Mouse (Mus musculus) v-Abl transformed pro-B cells (cell line): ENCODE results near the gene Vegfd.

Experiments used
- in situ Hi-C, 2 experiments: fragments of 400-800 bp; cut with MboI; formaldehyde crosslinking; loops; one replicate each; pipeline ENCODE4 v1.15.1; 2025; ENCODE audit not compliant: unreplicated experiment in 2 of 2

Vegfd gene

GRCm38 (mm10) chrX:164373081-164373480 is at the start of gene Vegfd:
TSS of gene Vegfd (plus strand) at chrX:164373378.
- in situ Hi-C loops, result no loop called here

- in situ Hi-C loops, result no loop called here
Measured at GRCm38 (mm10) chrX:164323391-164323913, 49.7 kb upstream of the Vegfd start.

DNA sequence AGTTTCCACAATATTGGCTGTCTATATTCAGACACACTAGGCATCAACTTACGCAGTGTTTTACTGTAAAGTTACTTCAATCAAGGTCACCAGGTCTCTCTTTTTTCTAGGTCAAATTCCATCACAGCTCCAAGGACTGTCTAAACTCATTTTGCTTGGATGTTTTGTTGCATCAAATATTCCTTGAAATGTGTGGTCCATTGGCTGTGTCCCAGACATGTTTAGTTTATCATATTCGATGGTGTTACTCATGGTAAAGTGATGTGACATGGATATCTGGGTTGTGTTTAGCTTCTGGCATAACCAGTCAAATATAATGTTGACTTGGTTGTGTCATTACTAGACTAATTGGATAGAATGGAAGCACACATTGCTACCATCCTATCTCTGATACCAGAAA is 42.8 kb upstream of the Vegfd start:
- in situ Hi-C loops, result no loop called here

- in situ Hi-C loops, result no loop called here
Measured at GRCm38 (mm10) chrX:164330766-164331165, 42.4 kb upstream of the Vegfd start.

GRCm38 (mm10) chrX:164338591-164338990 is 34.6 kb upstream of the Vegfd start:
- in situ Hi-C loops, result no loop called here

- in situ Hi-C loops, result no loop called here
Measured at GRCm38 (mm10) chrX:164345359-164345938, 27.7 kb upstream of the Vegfd start.

GRCm38 (mm10) chrX:164348937-164349336 is 24.2 kb upstream of the Vegfd start:
- in situ Hi-C loops, result no loop called here

GRCm38 (mm10) chrX:164365153-164365865 is 7.9 kb upstream of the Vegfd start:
- in situ Hi-C loops, result no loop called here

GRCm38 (mm10) chrX:164370576-164370975 is 2.6 kb upstream of the Vegfd start:
- in situ Hi-C loops, result no loop called here

GRCm38 (mm10) chrX:164374586-164374985 is 1.4 kb downstream of the Vegfd start:
- in situ Hi-C loops, result no loop called here

DNA sequence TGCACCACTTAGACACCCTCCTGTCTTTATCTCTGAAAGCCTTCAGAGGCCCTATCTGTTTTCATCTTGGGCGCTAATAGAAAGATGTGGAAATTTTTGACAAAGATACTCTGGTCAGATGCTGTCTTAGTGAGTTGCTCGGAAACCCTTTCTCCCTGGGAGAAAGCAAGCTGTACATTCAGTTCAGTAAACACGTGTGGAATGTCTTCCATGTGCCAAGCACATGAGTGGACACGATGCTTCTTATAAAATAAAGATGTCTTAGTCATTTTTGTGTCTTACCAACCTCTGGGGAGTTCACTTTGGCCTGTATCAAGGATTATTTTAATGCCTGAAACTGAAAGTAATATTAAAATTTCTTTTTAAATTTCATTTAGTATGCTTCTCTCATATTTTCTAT is 6.5 kb downstream of the Vegfd start:
- in situ Hi-C loops, result no loop called here

GRCm38 (mm10) chrX:164381618-164382408 is 8.6 kb downstream of the Vegfd start:
- in situ Hi-C loops, result no loop called here

DNA sequence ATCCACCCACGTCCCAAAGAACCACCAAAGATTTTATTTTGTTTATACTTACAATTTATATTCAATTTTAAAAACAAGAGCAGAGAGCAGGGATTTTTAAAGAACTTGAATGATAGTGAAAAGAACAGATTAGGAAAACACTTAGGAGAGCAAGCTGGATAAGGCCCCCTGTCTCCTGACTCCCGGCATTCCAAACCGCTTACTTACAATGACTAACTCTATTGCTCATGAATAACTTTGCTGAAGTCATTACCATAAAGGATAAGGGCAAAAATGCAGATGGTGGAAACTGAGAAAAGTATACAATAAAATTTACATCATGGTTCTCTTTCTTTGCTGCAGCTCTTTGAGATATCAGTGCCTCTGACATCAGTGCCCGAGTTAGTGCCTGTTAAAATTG is 20.9 kb downstream of the Vegfd start:
- in situ Hi-C loops, result loop anchor here in 1 of 2 experiments (5.0 kb wide), 1 partner anchor 207 kb away; no protein-coding TSS in a partner anchor

DNA sequence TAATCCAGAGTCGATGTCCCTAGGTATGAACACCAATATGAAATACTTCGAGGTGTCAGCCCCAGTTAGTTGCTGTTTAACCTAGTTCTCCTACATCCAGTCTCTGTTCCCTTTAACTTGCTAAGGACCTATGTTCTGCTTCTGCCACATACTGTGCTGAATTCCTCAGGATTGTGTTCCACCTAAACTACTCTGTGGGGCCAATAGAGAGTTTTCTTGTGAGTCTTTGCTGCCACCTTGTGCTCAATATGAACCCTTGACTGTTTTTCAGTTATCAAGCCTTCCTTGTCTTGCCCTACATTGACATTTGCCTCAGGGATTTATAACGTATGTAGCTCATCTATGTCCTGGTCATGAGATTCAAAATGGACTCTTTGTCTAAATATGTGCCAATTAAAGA is 25.3 kb downstream of the Vegfd start:
- in situ Hi-C loops, result no loop called here

DNA sequence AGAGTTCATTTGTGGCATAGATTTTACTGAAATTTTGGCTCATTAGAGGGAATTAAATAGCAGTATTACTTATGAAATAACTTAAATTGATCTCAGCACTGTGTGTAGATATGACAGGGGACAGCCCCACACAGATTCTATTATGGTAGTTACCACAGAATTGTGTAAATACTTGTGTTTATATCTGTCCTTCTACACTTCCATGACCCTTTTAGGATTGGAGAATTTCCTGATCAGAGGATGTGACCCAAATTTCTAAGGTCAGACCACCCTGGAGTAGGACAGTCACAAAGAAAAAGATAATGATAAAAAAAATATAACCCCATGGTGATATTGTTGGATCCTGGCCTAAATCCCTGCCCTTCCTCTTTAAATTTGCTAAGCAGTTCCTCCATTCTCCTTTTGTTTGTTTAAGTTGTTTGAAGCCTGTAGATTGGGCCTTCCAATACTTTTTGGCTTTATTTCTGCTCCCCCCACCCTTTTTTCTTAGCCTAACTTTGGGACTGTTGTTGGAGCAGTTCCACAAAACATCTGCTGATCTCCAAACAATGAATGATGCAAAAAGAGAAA is 32.0 kb downstream of the Vegfd start:
- in situ Hi-C loops, result loop anchor here in 1 of 2 experiments (25.0 kb wide), 1 partner anchor 443 kb away; the partner anchor contains the start of gene Zrsr2

- in situ Hi-C loops, result loop anchor here in 1 of 2 experiments (25.0 kb wide), 1 partner anchor 444 kb away; the partner anchor contains the start of gene Zrsr2
Measured at GRCm38 (mm10) chrX:164406133-164407022, 33.2 kb downstream of the Vegfd start.

GRCm38 (mm10) chrX:164408301-164408927 is 35.2 kb downstream of the Vegfd start:
- in situ Hi-C loops, result loop anchor here in 1 of 2 experiments (25.0 kb wide), 1 partner anchor 446 kb away; the partner anchor contains the start of gene Zrsr2

- in situ Hi-C loops, result loop anchor here in 1 of 2 experiments (25.0 kb wide), 1 partner anchor 448 kb away; the partner anchor contains the start of gene Zrsr2
Measured at GRCm38 (mm10) chrX:164410562-164410961, 37.4 kb downstream of the Vegfd start.

DNA sequence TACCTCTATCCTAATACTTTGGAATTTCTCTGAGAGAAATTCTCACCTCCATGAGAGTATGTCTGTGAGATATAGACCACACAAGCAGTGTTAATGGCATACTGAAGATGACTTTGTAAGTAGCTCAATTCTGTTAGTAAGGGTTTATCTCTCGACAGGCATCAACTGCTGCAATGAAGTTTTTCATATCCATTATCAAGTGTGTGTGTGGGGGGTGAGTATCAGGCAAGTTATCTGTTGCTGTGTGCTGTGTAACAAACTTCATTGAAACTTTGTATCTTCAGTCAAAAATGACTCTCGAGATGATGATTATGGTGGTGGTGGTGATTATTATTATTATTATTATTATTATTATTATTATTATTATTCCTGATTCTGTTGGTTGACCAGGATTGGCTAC is 43.6 kb downstream of the Vegfd start:
- in situ Hi-C loops, result loop anchor here (5.0 to 25.0 kb wide), 2 partner anchors 340 to 455 kb away; partner anchors contain the start of genes Siah1b (in 1 of the 2) and Zrsr2 (in 1 of the 2)
